Mouse (Mus musculus) forebrain, embryonic 16.5 days (tissue): ENCODE data around the gene Erc2. TPM values are rescaled to one million over a fixed set of nuclear protein-coding genes. Genes with fewer than 3 reads are reported as not detected.

ENCODE experiments used
- ATAC-seq: fragments of 200-750 bp; cut with Nextera tagmentation; 2 replicates; pipeline ENCODE4 v1.8.0; 2017; ENCODE audit warnings: mild to moderate bottlenecking, moderate library complexity
- H3K27ac ChIP-seq: fragments of 300-500 bp; sonication (generic); 2 replicates; pipeline ENCODE4 v1.5.1; 2014; ENCODE audit warnings: low read length, control low read depth
- H3K27me3 ChIP-seq: fragments of 300-500 bp; sonication (generic); replicated peaks from 2 replicates; pipeline ENCODE4 v1.6.1; 2014; ENCODE audit warnings: low read length; ENCODE audit not compliant: control insufficient read depth, insufficient read depth
- H3K36me3 ChIP-seq: fragments of 300-500 bp; sonication (generic); 2 replicates; pipeline ENCODE4 v1.6.1; 2014; ENCODE audit not compliant: control insufficient read depth, insufficient read depth
- H3K4me1 ChIP-seq: fragments of 300-500 bp; sonication (generic); replicated peaks from 2 replicates; pipeline ENCODE4 v1.6.1; 2014; ENCODE audit warnings: low read length; ENCODE audit not compliant: control insufficient read depth, insufficient read depth
- H3K4me2 ChIP-seq: fragments of 300-500 bp; sonication (generic); 2 replicates; pipeline ENCODE4 v1.6.1; 2014; ENCODE audit warnings: mild to moderate bottlenecking, low read length, control low read depth
- H3K4me3 ChIP-seq: fragments of 300-500 bp; sonication (generic); replicated peaks from 2 replicates; pipeline ENCODE4 v1.5.1; 2014; ENCODE audit warnings: mild to moderate bottlenecking, low read length, control low read depth
- H3K9ac ChIP-seq: fragments of 300-500 bp; sonication (generic); replicated peaks from 2 replicates; pipeline ENCODE4 v1.6.1; 2014; ENCODE audit warnings: low read depth, low read length, control low read depth
- H3K9me3 ChIP-seq: fragments of 300-500 bp; sonication (generic); 2 replicates; pipeline ENCODE4 v1.6.1; 2016; ENCODE audit warnings: low read length; ENCODE audit not compliant: control insufficient read depth
- WGBS: fragments of 180-500 bp; shearing (Covaris S2); extraction: QIAGEN DNeasy Blood & Tissue Kit; methylation state at CpG from one replicate; pipeline ENCODE4 v1.1.7; 2014; 5-methylcytosine and 5-hydroxymethylcytosine counted together
- polyA plus RNA-seq: library from polyadenylated mRNA; unstranded; fragments of >200 nt; fragmentation: Nextera tagmentation; extraction: Ambion mirVana; gene quantifications from 2 replicates; pipeline ENCODE4 v1.2.1, GENCODE M21; 2015

Erc2 gene
- polyA plus RNA-seq, 1 experiment from 2014 or later: 78.0 TPM

DNA sequence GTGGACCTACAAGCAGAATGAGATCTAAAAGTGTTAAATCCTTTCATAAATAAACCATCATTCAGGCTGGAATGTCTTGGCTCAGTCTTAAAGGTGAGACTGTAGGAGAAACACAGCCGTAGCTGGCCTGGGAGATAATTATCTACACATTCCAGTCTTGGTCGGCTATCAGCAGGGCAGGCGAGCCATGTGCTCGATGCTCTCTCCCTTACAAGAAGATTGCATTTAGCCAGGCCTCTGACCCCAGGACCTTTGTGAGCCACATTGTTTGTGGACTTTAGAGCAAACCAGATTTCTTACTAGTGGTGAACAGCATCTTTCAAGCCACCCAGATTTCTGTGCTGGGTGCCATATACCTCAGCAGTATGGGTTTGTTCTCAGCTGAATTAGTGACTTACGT, 498.6 kb downstream of the Erc2 start:
- no peak overlapping the region for H3K27ac ChIP-seq
- H3K9me3 ChIP-seq: no peaks in the 10 kb centered on the region
- no peak overlapping the region for H3K9ac ChIP-seq
- no peak overlapping the region for H3K4me2 ChIP-seq
- no peak for ATAC-seq
- no peaks in the 10 kb centered on the region for H3K4me1 ChIP-seq
- no peaks in the 10 kb centered on the region for H3K36me3 ChIP-seq
- no peaks in the 10 kb centered on the region for H3K27me3 ChIP-seq
- H3K4me3 ChIP-seq: no peak overlapping the region
- 79% methylated on average over 5 of the region's 5 CpGs for WGBS

DNA sequence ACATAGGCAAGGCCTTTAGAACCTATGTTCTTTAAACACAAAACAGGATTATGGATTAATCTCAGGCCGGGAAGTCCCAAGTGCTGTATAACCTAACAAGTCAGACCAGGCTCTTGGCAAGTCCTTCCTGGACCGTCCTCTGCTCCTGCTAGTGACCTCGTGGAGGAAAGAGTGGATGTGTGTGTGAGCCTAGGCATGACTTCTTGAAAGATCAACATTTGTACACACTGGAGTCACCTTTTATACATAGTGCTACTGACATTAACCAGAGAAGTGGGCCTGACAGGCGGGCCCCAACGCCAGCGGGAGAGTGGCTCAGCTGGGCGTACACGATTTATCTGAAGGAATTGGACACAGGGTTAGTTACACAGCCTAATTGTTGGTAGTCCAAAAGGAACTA, 504.6 kb downstream of the Erc2 start:
- H3K4me2 ChIP-seq: no peak overlapping the region
- H3K4me1 ChIP-seq: no peaks in the 10 kb centered on the region
- H3K9me3 ChIP-seq: no peaks in the 10 kb centered on the region
- no peak overlapping the region for H3K4me3 ChIP-seq
- ATAC-seq: no peak
- WGBS: 93% methylated on average over 8 of the region's 8 CpGs
- H3K27me3 ChIP-seq: no peaks in the 10 kb centered on the region
- H3K27ac ChIP-seq: no peak overlapping the region
- no peaks in the 10 kb centered on the region for H3K36me3 ChIP-seq
- no peak overlapping the region for H3K9ac ChIP-seq

DNA sequence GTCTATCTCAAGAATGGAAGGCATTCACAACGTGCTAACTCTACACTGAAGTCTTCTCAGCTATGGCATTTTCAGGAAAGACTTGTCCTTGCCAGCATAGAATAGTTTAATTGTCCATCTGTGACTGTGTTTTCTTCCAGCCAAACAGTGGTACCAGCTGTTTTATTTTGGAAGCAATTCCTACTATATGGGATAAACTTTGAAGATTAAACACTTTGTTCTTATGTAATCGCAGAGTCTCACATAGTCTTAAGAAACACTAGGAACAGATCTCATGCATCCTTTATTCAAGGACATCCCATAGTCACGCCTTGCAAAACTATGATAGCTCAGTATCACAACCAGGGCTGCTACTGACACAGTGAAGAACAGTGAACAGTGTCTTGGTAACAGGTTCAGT, 506.8 kb downstream of the Erc2 start:
- 79% methylated on average over 3 of the region's 3 CpGs for WGBS
- no peak for ATAC-seq
- H3K36me3 ChIP-seq: no peaks in the 10 kb centered on the region
- no peaks in the 10 kb centered on the region for H3K27me3 ChIP-seq
- no peaks in the 10 kb centered on the region for H3K4me1 ChIP-seq
- H3K4me2 ChIP-seq: no peak overlapping the region
- no peaks in the 10 kb centered on the region for H3K9me3 ChIP-seq
- no peak overlapping the region for H3K4me3 ChIP-seq
- no peak overlapping the region for H3K27ac ChIP-seq
- no peak overlapping the region for H3K9ac ChIP-seq

DNA sequence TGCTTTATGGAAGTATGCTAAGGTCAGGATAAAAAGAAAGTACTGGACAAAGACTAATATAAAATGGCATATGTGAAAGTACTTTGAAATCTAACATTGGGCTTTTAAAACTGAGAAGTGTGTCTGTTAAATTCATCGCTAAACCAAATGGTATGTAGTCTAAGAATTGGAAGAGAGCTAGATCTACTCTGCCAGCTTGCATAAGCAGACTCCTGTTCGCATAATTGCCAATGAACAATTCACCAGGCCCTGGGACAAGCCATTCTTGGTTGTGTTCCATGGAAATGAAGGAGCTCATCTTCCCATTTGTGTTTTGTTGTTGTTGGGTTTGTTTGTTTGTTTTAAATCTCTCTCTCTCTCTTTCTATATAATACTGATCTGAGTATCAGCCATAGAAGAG, 521.8 kb downstream of the Erc2 start:
- Histone ChIP-seq H3K27ac (no peak overlapping the region; the same call in 1 of the 2 replicates), H3K27me3 (no peaks in the 10 kb centered on the region), H3K4me2 (no peak overlapping the region), H3K9me3 (no peaks in the 10 kb centered on the region), H3K9ac (no peak overlapping the region), H3K4me1 (no peaks in the 10 kb centered on the region), H3K4me3 (no peak overlapping the region), H3K36me3 (no peaks in the 10 kb centered on the region)
- ATAC-seq: peak; percentile 65; the same call in 1 of the 2 replicates
- WGBS: 67% methylated on average over 2 of the region's 2 CpGs

DNA sequence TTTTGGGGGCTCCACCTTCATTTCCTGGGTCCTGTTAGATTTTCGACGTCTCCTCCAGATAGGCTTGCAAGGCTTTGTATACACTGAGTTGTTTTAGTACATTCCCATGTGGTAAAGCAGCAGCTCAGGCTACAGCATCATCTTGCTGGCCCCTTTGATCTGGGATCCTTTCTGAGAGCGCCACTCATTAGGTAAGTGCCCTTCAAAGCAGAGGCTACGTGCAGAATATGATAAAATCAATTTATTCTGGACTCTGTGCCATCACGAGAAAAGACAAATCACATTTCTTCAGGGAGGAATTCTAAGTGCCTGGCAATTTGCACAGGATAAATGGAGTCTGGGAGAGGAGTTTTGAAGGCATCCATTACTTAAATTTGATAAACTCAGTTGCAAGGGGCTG, 525.0 kb downstream of the Erc2 start:
- H3K36me3 ChIP-seq: no peaks in the 10 kb centered on the region
- ATAC-seq: no peak
- H3K4me1 ChIP-seq: no peaks in the 10 kb centered on the region
- H3K9ac ChIP-seq: no peak overlapping the region
- H3K4me2 ChIP-seq: no peak overlapping the region
- H3K4me3 ChIP-seq: no peak overlapping the region
- no peaks in the 10 kb centered on the region for H3K9me3 ChIP-seq
- WGBS: 47% methylated on average over 5 of the region's 5 CpGs
- no peak overlapping the region for H3K27ac ChIP-seq
- no peaks in the 10 kb centered on the region for H3K27me3 ChIP-seq

DNA sequence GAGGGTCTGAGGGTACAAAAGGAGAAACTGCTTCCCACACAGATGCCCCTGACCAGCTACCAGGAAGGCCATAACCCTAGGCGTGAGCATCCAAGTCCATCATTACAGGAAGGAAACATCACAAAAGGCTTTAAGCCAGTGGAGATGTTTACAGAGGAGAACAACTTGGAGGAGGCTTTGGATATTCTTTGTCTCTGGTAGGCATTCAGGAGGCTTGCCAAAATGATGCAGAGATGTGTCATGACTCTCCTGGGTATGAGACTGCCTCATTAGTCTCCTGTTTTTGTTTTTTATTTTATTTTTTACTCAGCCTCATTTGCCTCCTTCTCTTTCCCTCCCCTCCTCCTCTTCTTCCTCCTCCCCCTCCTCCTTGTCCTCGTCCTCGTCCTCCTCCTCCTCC, 528.7 kb downstream of the Erc2 start:
- no peaks in the 10 kb centered on the region for H3K9me3 ChIP-seq
- H3K9ac ChIP-seq: no peak overlapping the region
- H3K27ac ChIP-seq: no peak overlapping the region
- no peaks in the 10 kb centered on the region for H3K36me3 ChIP-seq
- H3K4me3 ChIP-seq: no peak overlapping the region
- ATAC-seq: no peak
- H3K4me2 ChIP-seq: no peak overlapping the region
- peaks cover 5% of the 10 kb centered on the region for H3K4me1 ChIP-seq
- no peaks in the 10 kb centered on the region for H3K27me3 ChIP-seq
- 91% methylated on average over 3 of the region's 3 CpGs for WGBS

DNA sequence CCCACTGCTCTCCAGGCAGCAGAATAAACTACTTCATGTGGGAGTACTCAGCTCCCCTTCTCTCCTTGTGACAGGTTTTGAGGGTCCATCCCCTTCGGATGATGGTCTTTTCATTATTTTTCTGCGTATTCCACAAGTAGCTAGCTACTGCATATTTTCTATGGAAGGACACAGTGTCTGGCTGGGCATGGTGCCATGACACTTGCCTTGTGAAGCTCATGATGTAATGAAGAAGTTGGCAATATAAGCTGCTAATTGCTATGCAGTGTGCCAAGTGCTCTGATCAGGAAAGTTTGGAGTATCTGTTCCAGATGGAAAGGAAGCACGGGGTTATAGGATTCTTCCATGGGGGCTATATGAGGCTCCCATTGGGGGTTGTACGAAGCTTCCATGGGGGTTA, 533.5 kb downstream of the Erc2 start:
- Histone ChIP-seq H3K9ac (no peak overlapping the region), H3K27ac (no peak overlapping the region), H3K27me3 (no peaks in the 10 kb centered on the region), H3K36me3 (no peaks in the 10 kb centered on the region), H3K9me3 (no peaks in the 10 kb centered on the region), H3K4me2 (no peak overlapping the region), H3K4me3 (no peak overlapping the region), H3K4me1 (peaks cover 6% of the 10 kb centered on the region)
- WGBS: 46% methylated on average over 4 of the region's 4 CpGs
- ATAC-seq: 0 out of 2 replicates have a peak, but pooled peaks have one; percentile 33

DNA sequence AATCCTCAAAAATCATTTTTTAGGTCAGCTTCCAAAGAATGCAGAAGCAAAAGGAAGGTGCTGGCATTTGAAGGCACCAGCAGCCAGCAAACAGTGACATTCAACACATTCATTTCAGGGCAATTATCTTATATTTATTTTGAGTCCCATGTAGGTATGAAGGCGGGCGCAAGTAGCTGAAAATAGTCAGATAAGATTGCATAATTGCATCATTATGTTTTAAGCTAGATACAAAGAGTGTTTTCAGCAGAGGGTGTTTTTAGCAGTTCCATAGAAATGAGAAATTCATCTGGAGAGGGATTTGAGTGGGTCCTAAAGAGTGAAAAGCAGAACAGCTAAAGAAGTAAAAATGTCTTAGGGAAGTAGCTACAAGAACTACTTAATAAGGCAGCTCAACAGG, 538.6 kb downstream of the Erc2 start:
- Histone ChIP-seq H3K27ac (no peak overlapping the region), H3K27me3 (peaks cover 3% of the 10 kb centered on the region; the same call in 1 of the 2 replicates), H3K4me2 (no peak overlapping the region), H3K4me3 (no peak overlapping the region), H3K36me3 (no peaks in the 10 kb centered on the region), H3K9me3 (no peaks in the 10 kb centered on the region), H3K9ac (no peak overlapping the region), H3K4me1 (peaks cover 21% of the 10 kb centered on the region)
- 88% methylated on average over 2 of the region's 2 CpGs for WGBS
- ATAC-seq: no peak

DNA sequence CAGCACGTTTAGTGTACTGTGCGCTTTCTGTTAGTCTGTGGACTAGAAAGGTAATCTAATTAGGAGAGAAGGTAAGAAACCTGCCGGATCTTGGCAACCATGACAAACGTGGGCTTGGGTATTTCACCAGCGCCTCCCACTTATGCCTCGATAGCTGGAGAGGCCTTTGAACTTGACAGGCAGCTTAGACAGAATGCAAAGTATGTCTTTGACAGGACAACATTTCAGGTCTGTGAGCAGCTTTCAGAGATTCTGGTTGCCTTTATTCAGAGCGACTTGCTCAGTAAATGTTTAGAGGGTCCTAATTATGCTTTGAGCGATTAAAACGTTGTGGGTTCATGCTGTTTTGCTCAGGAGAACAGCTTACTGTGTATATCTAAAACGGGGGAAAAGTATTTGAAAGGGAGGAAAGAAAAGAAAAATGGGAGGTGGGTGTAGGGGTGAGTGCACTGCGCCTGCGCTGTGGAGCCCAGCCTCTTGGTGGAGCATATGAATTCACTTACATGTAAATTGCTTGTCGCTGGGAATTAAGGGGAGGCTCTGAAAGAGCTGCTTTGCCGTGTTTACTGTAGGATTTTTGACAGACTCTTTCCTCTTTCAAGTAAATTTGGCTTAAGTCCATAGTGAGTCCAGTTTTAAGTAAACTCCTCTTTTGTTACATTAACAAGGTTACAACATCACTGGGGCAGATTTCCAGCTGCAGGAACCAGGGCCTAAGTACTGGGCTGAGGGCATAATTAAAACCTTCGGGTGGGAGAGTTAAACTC, 542.6 kb downstream of the Erc2 start:
- peak; percentile 92 for ATAC-seq
- H3K36me3 ChIP-seq: no peaks in the 10 kb centered on the region
- WGBS: 3% methylated on average over 15 of the region's 15 CpGs
- H3K27me3 ChIP-seq: peaks cover 8% of the 10 kb centered on the region; the same call in 1 of the 2 replicates
- no peaks in the 10 kb centered on the region for H3K9me3 ChIP-seq
- peak overlapping the region; percentile 64 for H3K27ac ChIP-seq
- peaks cover 20% of the 10 kb centered on the region for H3K4me1 ChIP-seq
- peak overlapping the region; percentile 24 for H3K4me3 ChIP-seq
- H3K4me2 ChIP-seq: peak overlapping the region; percentile 49
- peak overlapping the region; percentile 23; the same call in 1 of the 2 replicates for H3K9ac ChIP-seq
